Mouse (Mus musculus): ENCODE results near the gene Spint2.

Gene Spint2

GRCm38 (mm10) chr7:29283876-29284275 is 2.2 kb upstream of the Spint2 start:
- ATAC-seq (ENCODE audit: insufficient number of reproducible peaks, low FRiP score, low TSS enrichment), result no peak

- no peak for ATAC-seq (ENCODE audit: insufficient number of reproducible peaks, low FRiP score, low TSS enrichment)
Observed at GRCm38 (mm10) chr7:29282074-29282554, 402 bp upstream of the Spint2 start.

DNA sequence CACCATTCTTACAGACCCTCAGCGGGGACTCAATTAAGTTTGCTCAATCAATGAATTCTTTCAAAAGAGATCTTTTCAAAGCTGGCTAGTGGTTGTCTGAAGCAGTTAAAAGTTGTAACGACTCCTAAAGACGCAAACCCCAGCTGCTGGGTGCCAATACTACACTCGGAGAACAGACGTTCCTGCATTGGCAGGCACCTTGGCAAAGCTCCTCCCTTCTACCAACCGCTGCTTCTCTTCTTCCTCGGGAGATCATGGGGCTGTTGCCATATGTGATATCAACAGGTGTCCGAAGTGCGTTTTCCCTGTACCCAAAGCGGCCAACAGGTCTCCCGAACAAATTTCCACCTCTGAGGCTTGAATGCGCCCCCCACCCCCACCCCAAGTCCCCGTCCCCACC is 911 bp downstream of the Spint2 start:
- 0 out of 2 replicates have a peak, but pooled peaks have one; percentile 10 for ATAC-seq (ENCODE audit: insufficient number of reproducible peaks, low FRiP score, low TSS enrichment)

DNA sequence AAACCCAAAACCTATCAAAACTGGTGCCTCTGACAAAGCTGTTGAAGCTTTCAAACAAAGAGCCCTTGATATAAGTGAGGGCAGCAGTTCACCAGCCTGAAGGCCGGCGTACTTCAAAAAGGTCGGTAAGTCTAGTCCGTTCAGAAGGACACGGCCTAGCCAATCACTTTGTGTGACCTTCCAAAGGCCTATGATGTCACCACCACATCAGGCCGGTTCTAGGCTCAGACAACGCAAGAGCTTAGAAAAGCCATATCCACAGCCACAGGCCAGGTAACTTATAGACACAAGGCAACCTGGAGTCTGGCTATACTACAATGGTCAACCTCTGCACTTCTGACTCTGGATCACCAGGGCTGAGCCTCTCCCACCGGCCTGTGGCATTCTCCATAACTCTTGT is 1.8 kb downstream of the Spint2 start:
- no peak for ATAC-seq (ENCODE audit: insufficient number of reproducible peaks, low FRiP score, low TSS enrichment)

GRCm38 (mm10) chr7:29279261-29279660 is 2.5 kb downstream of the Spint2 start:
- ATAC-seq (ENCODE audit: insufficient number of reproducible peaks, low FRiP score, low TSS enrichment), result no peak

- ATAC-seq (ENCODE audit: insufficient number of reproducible peaks, low FRiP score, low TSS enrichment), result no peak
Observed at GRCm38 (mm10) chr7:29277510-29277909, 4.2 kb downstream of the Spint2 start.

- ATAC-seq (ENCODE audit: insufficient number of reproducible peaks, low FRiP score, low TSS enrichment), result no peak
Observed at GRCm38 (mm10) chr7:29276715-29277114, 5.0 kb downstream of the Spint2 start.

DNA sequence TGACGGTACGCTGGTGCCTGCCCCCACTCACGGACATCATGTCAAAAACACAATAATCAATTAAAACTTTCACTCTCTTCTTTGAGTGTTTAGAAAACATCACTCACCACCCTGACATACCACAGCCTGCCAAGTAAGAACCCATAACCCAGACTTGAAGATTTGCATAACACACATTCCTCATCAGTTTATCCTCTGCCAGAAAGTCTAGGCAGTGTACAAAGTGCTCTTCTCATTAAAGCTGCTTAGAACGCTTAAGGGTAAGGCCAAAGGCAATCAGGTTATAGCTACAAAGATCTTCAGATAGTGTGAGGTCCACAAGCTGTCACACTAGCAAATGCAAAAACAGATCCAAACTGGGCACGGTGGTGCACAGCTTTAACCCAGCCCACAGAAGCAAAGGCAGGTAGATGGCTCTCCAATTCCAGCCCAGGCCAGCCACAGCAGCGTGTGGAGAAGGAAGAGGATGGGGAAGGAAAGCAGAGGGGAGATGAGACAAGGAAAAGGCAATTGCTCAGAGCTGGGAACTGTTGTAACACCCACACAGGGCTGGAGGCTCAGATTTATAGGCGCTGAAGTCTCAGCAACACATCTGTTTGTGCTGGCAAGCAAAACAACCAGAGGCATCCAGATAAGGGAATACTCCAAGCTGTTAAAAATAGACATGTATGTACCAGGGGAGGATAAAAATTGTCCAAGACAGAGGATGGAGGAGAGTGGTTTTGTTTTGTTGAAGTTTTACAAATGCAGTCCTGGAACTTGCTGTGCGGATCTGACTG is 9.8 kb downstream of the Spint2 start:
- no peak for ATAC-seq (ENCODE audit: insufficient number of reproducible peaks, low FRiP score, low TSS enrichment)

DNA sequence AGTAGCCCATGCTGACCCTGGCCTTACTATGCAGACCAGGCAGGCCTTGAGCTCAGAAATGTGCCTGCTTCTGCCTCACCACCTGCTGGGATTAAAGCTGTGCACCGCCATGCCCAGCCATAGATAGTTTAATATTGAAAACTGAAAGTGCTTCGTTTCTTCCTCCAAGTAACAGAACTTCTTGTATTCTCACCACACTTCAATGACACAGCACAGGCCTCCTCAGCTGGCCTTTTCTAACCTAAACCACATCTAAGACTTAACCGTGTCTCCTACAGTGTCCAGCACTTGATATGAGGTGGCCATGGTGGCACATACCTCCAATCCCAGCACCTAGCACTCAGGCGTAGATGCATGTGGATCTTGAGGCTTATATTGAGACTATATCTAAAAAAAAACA is 11.3 kb downstream of the Spint2 start:
- no peak for ATAC-seq (ENCODE audit: insufficient number of reproducible peaks, low FRiP score, low TSS enrichment)

- no peak for ATAC-seq (ENCODE audit: insufficient number of reproducible peaks, low FRiP score, low TSS enrichment)
Observed at GRCm38 (mm10) chr7:29266931-29267330, 14.8 kb downstream of the Spint2 start.

GRCm38 (mm10) chr7:29265636-29266035 is 16.1 kb downstream of the Spint2 start:
- ATAC-seq (ENCODE audit: insufficient number of reproducible peaks, low FRiP score, low TSS enrichment), result no peak

DNA sequence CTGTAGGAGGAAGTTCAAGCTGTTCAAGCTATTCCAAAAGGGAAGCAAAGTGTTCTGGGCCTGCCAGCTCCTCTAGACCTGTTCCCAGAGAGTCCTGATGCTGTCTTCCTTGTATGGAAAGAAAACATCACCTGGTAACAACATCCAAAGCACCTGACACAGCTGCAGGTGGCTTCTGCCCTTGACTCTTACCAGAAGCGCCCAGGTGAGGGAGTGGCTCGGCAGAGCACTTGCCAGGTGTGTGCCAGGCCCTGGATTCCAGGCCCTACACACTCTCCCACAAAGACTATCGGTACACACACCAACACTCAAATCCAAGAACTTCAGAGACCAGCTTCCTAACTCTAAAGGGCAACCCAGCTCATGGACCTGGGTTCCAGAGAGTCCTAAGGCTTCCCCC is 17.9 kb downstream of the Spint2 start:
- ATAC-seq (ENCODE audit: insufficient number of reproducible peaks, low FRiP score, low TSS enrichment), result no peak

DNA sequence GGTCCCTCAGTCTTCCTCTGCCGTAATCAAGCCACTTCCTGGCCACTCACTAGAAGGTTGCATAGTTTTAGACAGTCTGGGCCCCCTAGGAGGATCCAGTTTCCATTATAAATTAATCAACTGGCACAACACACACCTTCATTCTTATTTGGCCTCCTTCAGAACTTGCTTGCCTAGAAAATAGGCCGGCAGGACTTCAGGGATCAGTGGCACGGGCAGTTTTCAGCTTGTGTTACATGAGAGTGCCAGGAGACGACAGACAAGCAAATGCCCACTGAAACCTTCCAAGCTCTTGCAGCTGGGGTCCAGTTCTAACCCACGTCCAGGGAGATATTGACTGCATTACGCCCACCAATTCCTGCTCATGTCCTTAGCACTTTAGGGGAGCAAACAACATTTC is 19.6 kb downstream of the Spint2 start:
- no peak for ATAC-seq (ENCODE audit: insufficient number of reproducible peaks, low FRiP score, low TSS enrichment)

DNA sequence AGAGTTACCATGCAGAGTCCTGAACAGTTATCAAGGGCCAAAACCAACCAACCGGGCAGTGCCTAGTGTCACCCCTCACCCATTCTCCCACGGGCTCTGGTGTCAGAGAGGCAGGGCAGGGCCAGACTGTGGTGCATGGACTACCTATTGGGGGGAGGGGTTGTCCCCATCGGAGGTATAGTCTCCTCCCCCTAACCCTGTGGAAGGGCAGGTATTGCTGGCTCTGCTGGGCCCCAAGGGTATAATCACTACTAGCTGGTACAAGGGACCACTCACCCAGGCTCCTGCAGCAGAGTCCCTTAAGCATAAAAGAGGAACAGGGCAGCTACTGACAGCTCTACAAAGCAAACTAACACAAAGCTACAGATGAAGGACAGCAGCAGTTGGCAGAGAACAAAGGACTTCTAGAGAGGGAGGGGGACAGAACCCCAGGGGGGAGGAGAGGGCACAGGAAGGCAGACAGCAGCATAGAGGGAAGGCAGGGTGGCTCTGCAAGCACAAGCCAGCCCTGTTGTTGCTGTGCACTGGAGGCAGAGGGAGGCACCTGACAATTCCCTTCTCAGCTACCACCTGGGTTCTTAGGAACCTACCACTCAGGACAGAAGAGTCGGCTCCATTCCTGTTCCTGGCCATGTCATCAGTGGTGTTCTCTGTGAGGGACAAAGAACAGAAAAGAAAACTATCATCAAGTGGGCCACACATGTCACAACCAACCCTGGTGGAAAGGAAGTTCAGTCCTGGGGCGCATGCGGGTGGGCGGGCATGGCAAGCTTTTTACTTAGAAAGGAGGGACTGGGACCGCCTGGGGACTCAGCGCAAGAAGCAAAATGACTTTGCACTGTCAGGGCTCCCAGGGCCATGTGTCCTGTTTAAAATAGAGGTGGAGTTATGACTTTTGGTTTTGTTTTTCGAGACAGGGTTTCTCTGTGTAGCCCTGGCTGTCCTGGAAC is 21.7 kb downstream of the Spint2 start:
- no peak for ATAC-seq (ENCODE audit: insufficient number of reproducible peaks, low FRiP score, low TSS enrichment)

DNA sequence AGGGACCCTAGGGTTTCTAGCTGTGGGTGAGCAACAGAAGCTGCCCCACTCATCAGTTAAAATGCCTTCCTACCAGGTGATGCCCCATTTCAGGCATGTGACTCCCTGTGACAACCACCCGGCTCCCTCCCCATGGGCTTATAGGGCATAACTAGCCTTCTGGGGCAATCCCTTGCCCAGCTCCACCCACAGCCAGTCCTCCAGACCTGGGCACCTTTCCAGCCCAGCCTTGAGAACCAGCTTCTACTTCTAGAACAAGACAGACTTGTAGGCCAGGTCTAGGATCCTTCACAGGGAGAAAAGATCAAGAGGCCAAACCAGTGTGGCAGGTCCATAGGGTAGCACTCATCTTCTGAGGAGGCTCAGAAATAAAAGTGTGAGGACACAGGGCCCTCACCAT is 24.3 kb downstream of the Spint2 start:
- ATAC-seq (ENCODE audit: insufficient number of reproducible peaks, low FRiP score, low TSS enrichment), result no peak

GRCm38 (mm10) chr7:29255875-29256274 is 25.8 kb downstream of the Spint2 start:
- no peak for ATAC-seq (ENCODE audit: insufficient number of reproducible peaks, low FRiP score, low TSS enrichment)

DNA sequence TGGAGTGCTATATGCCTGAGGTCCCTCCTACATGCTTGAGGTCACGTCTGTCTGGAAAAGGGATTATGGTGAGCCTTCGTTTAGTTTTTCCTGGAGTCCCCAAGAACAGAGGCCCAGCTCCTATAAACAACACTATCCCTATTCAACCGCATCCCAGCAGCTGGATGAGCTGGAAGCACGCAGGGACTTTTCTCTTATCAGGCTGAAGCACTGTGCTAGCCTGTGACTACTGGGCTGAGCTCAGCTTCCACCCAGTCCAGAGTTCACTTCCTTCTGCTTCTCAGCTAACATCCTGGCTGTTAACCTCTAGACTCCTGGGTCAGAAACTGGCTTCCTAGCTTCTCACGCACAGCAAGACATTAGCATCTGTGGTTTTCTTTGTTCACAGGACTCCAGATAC is 27.9 kb downstream of the Spint2 start:
- no peak for ATAC-seq (ENCODE audit: insufficient number of reproducible peaks, low FRiP score, low TSS enrichment)

DNA sequence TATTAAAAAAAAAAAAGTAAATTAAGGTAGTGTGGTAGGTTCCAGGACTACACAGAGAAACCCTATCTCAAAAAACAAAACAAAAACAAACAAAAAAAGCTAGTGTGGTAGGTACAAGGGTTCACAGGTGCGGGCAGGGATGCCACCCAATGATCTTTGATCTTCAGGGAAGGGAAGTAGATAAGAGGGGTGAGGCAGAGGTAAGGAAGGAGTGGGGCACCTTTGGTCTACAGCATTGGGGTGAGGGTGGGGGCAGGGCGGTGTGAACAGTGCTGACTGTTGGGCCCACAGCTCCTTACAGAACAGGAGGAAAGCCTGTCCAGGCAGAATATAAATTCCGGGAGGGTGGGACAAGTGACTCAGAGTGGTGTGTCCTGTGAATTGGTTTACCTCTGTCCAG is 30.5 kb downstream of the Spint2 start:
- ATAC-seq (ENCODE audit: insufficient number of reproducible peaks, low FRiP score, low TSS enrichment), result no peak

GRCm38 (mm10) chr7:29248261-29248841 is 33.4 kb downstream of the Spint2 start, which contains the start of gene 2200002D01Rik:
Gene 2200002D01Rik (minus strand): TSS chr7:29248466.
- no peak for ATAC-seq (ENCODE audit: insufficient number of reproducible peaks, low FRiP score, low TSS enrichment)

DNA sequence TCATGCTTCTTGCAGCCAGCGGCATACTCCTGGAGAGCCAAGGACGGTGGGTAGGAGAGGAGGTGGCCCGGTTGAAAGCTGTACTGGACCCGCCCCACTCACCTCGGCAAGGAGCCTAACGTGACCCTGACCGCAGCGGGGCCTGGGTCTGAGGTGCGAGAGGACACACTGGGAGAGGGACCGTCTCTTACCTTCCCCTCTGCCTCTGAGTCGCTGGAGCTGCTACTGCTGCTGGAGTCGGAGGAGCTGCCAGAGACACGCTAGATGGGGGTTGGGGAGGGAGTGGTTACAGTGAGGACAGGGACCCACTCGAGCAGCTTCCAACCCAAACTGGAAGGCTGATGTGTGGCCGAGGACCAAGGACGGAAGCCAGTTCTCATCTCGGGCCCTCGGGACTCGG is 34.0 kb downstream of the Spint2 start:
- no peak for ATAC-seq (ENCODE audit: insufficient number of reproducible peaks, low FRiP score, low TSS enrichment)

GRCm38 (mm10) chr7:29247314-29247700 is 34.4 kb downstream of the Spint2 start:
- no peak for ATAC-seq (ENCODE audit: insufficient number of reproducible peaks, low FRiP score, low TSS enrichment)

All from cerebellum, adult (tissue).